Mouse (Mus musculus): ENCODE measurements around the gene Thg1l. TPM values are rescaled to one million over a fixed set of nuclear protein-coding genes. Genes with fewer than 3 reads are reported as not detected.

Thg1l gene
- polyA plus RNA-seq, 1 experiment from 2014 or later, result 13.0 TPM

DNA sequence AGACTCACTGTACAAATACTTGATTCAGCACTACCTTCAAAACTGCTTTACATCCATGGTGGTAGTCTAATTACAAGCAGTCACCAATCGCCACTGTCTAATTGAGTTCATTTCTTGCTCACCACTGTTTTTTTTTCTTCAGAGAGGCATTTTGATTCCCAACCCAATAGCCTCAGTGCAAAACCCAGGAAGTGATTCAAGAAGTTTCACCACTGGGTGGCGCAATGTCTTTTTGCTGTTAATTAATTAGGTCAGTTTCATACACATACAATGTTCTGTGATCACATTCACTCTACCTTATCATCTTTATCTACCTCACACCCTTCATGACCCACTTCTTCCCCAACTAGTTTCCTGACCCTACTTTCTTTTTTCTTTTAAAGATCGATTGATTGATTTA is 4.3 kb upstream of the Thg1l start:
- ATAC-seq (ENCODE audit: insufficient number of reproducible peaks, low FRiP score, low TSS enrichment, low read depth), result no peak
- no peaks in the 10 kb centered on the region for H3K36me3 ChIP-seq
- no peak overlapping the region for H3K9ac ChIP-seq
- H3K27ac ChIP-seq (replicated peaks), result no peak overlapping the region
- H3K9me3 ChIP-seq (replicated peaks), result no peaks in the 10 kb centered on the region
- no peak overlapping the region for H3K4me3 ChIP-seq (replicated peaks)
- H3K4me1 ChIP-seq, result no peaks in the 10 kb centered on the region
- WGBS, result 78% methylated on average over 3 of the region's 3 CpGs
- no peaks in the 10 kb centered on the region for H3K27me3 ChIP-seq
- H3K4me2 ChIP-seq (replicated peaks), result no peak overlapping the region

DNA sequence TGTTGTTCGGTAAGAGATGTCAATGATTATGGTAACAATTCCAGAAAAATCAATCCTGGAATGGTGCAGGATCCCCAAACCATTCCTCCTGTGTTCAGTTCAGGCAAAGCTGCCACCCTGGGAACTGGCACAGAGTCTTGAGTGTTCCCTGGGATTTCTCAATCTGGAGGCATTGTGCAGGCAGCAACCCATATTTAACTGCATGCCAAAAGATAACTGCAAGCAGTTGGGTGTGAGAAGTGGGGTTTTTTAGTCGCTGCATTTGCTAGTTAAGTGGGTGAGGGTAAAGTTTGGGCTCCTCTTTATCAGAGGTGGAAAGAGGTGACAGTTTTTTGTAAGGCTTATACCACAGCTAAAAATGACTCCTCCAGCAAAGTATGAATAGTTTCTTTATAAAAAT is 7.8 kb downstream of the Thg1l start:
- Histone ChIP-seq H3K4me3 (replicated peaks) (no peak overlapping the region), H3K27me3 (no peaks in the 10 kb centered on the region), H3K36me3 (peaks cover 36% of the 10 kb centered on the region), H3K9me3 (replicated peaks) (no peaks in the 10 kb centered on the region), H3K27ac (replicated peaks) (no peak overlapping the region), H3K4me1 (peaks cover 16% of the 10 kb centered on the region), H3K4me2 (replicated peaks) (no peak overlapping the region), H3K9ac (no peak overlapping the region)
- no peak for ATAC-seq (ENCODE audit: insufficient number of reproducible peaks, low FRiP score, low TSS enrichment, low read depth)
- 86% methylated on average over 2 of the region's 2 CpGs for WGBS

DNA sequence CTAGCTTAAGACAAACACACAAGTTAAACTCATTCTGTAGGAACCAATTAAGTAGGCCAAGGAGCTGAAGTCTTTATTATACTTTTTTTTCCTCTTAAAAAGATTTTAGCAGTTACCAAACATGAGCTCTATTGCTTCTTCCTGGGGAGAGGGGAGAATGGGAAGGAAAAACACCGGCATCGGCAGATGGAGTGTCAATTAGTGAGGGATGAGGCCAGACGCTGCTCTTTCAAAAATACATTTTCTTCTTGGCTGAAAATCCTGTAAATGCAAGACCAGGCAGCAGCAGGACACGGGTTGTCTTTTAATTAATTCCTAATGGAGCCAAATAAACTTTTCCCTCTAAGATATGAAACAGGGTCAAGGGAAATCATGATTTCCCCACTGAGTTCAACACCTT is 8.5 kb downstream of the Thg1l start:
- Histone ChIP-seq H3K36me3 (peaks cover 31% of the 10 kb centered on the region), H3K9me3 (replicated peaks) (no peaks in the 10 kb centered on the region), H3K27ac (replicated peaks) (no peak overlapping the region), H3K27me3 (no peaks in the 10 kb centered on the region), H3K9ac (no peak overlapping the region), H3K4me2 (replicated peaks) (no peak overlapping the region), H3K4me1 (peaks cover 16% of the 10 kb centered on the region), H3K4me3 (replicated peaks) (no peak overlapping the region)
- ATAC-seq (ENCODE audit: insufficient number of reproducible peaks, low FRiP score, low TSS enrichment, low read depth), result no peak
- 78% methylated on average over 4 of the region's 4 CpGs for WGBS

DNA sequence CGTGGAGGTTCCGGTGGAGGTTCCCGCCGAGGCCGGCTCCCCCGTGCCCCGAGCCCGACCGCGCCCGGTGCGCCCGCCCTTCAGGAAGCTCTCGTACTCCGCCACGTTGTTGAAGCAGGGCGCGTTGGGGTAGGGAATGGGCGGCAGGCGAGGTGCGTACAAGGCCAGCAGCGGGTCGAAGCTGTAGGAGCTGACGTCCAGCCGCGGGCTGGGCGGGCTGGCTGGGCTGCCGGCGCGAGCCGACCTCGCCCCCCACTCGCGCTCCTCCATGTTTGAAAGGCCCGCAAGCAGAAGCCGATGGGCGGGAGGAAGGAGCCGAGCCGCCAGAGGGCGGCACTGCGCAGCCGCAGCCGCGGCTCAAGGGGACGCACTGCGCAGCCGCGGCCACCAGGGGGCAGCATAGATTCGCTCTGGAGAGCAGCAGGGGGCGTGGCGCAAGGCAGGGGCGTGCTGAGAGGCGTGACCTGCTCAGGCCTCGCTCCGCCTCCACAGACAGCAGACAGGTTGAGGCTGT is 10.6 kb downstream of the Thg1l start, which contains the start of gene Lsm11:
Gene Lsm11, minus strand, starts transcription at position 293 of the 514 bp plus-strand sequence.
- ATAC-seq (ENCODE audit: insufficient number of reproducible peaks, low FRiP score, low TSS enrichment, low read depth), result peak; percentile 89
- Histone ChIP-seq H3K9ac (peak within 1 kb of the TSS; percentile 83), H3K9me3 (replicated peaks) (no peaks in the 10 kb centered on the region), H3K36me3 (peaks cover 13% of the 10 kb centered on the region), H3K27ac (replicated peaks) (peak within 1 kb of the TSS; percentile 60; the same call in 1 of the 2 replicates), H3K4me3 (replicated peaks) (peak within 1 kb of the TSS; percentile 82), H3K4me2 (replicated peaks) (peak within 1 kb of the TSS; percentile 88), H3K27me3 (no peaks in the 10 kb centered on the region), H3K4me1 (peaks cover 16% of the 10 kb centered on the region)
- WGBS, result 1% methylated on average over 47 of the region's 55 CpGs

DNA sequence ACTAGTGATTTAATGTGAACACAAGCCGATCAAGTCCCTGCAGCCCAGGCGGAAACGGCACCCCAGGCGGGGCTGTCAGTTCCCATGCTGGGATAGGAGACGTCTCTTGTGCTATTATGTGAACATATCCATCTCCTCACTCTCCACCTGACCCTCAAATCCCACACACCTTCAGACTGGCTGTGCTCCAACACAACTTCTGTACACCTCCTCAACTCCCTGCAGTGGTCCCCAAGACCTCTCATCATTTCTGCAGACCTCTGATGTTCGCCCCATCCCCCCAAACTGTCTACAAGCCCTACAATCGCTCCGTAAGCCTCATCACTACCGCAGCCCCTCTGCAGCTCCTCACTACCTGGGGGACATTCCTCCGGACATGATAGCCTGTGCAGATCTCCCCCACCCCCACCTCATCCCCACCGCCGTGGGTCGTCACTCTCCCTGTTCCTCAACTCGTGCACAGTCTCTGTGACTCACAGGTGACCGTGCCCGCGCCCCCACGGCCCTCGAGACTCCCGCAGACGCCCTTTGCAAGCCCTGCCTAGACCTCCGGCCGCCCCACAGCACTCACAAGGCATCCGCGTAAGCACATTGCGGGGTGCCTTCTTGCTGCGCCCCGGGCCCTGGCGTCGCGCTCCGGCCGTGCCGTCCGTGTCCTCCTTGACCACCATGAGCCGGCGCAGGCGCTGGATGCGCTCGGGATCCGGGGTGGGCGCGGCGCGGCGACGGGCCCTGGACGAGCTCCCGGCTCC is 11.2 kb downstream of the Thg1l start:
- H3K36me3 ChIP-seq, result peaks cover 7% of the 10 kb centered on the region; the same call in 1 of the 2 replicates
- H3K27me3 ChIP-seq, result no peaks in the 10 kb centered on the region
- H3K4me2 ChIP-seq (replicated peaks), result peak overlapping the region; percentile 88
- peaks cover 16% of the 10 kb centered on the region for H3K4me1 ChIP-seq
- ATAC-seq (ENCODE audit: insufficient number of reproducible peaks, low FRiP score, low TSS enrichment, low read depth), result peak; percentile 49
- H3K4me3 ChIP-seq (replicated peaks), result peak overlapping the region; percentile 82
- peak overlapping the region; percentile 60; the same call in 1 of the 2 replicates for H3K27ac ChIP-seq (replicated peaks)
- WGBS, result under 1% methylated on average over 49 of the region's 49 CpGs
- H3K9ac ChIP-seq, result peak overlapping the region; percentile 83
- H3K9me3 ChIP-seq (replicated peaks), result no peaks in the 10 kb centered on the region

DNA sequence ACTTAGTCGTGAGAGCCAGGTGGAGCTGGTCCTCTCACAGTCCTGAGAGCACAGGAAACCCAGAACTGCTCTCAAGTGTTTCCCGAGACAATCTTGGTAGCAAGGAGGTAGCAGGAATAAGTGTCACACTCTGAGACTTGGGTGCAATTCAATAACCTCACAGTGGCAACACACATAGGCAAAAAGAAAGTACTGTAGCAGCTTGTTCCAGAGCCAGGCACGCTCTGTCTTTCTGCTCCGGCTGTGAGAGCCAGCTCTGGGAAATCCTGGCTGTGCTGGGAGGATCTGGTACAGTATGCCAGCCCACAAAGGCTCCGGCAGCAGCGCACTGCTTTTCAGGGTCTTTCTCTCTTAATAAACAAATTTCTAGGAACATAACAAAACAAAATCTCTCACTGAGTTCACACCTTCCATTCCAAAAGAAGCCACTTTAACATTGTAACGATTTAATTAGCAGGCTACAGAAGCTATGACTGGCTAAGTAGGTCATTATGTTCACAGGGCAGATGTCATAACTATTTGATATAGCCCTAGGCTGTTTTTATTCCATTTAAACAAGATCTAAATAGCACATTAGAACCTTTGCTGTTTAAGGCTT is 12.1 kb downstream of the Thg1l start:
- no peaks in the 10 kb centered on the region for H3K27me3 ChIP-seq
- WGBS, result 51% methylated on average over 7 of the region's 7 CpGs
- H3K4me1 ChIP-seq, result peaks cover 16% of the 10 kb centered on the region
- H3K27ac ChIP-seq (replicated peaks), result no peak overlapping the region
- H3K4me3 ChIP-seq (replicated peaks), result peak overlapping the region; percentile 82
- no peak overlapping the region for H3K9ac ChIP-seq
- no peak for ATAC-seq (ENCODE audit: insufficient number of reproducible peaks, low FRiP score, low TSS enrichment, low read depth)
- peaks cover 4% of the 10 kb centered on the region; the same call in 1 of the 2 replicates for H3K36me3 ChIP-seq
- H3K9me3 ChIP-seq (replicated peaks), result no peaks in the 10 kb centered on the region
- peak overlapping the region; percentile 88 for H3K4me2 ChIP-seq (replicated peaks)

DNA sequence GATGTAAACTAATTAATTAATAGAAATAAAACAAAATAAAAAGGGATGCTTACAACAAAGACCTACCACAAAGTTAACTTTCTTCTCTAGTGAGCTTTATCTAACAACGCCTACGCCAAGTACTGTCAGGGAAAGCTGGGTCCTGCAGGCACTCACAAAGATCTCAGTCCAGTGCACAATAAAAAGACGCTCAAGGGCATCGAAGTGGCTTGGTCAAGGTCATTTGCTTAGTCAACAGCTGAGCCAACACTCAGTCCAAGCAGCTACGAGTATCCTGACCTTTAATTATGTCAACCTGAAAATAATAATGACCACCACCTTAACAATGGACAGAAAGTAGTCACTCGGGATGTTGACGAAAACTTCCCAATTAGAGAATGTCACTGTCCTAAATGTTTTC is 13.0 kb downstream of the Thg1l start:
- H3K27ac ChIP-seq (replicated peaks), result no peak overlapping the region
- H3K4me2 ChIP-seq (replicated peaks), result no peak overlapping the region
- no peaks in the 10 kb centered on the region for H3K27me3 ChIP-seq
- ATAC-seq (ENCODE audit: insufficient number of reproducible peaks, low FRiP score, low TSS enrichment, low read depth), result no peak
- H3K9ac ChIP-seq, result no peak overlapping the region
- H3K9me3 ChIP-seq (replicated peaks), result no peaks in the 10 kb centered on the region
- peaks cover 16% of the 10 kb centered on the region for H3K4me1 ChIP-seq
- H3K36me3 ChIP-seq, result peaks cover 3% of the 10 kb centered on the region; the same call in 1 of the 2 replicates
- 86% methylated on average over 7 of the region's 7 CpGs for WGBS
- no peak overlapping the region for H3K4me3 ChIP-seq (replicated peaks)

DNA sequence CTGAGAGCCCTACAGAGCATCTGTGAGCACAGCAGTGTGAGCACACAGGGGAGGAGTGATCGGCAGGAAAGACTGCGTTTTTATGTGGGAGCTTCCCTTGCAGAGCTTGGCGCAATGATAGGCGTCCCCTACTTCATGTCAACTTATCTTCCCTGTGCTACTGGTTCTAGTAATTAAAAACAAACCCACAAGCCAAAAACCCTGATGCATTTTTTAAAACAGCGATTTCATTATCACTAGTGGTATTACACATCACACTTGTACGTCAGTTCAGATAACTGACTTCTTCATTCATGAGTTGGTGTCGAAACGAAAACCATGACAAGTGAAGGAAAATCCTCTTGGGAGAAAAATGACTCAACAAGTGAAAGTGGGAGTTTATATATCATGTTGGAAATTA is 16.4 kb downstream of the Thg1l start:
- 89% methylated on average over 8 of the region's 8 CpGs for WGBS
- H3K4me1 ChIP-seq, result peaks cover 12% of the 10 kb centered on the region
- H3K9me3 ChIP-seq (replicated peaks), result no peaks in the 10 kb centered on the region
- peaks cover 20% of the 10 kb centered on the region for H3K36me3 ChIP-seq
- no peak overlapping the region for H3K9ac ChIP-seq
- ATAC-seq (ENCODE audit: insufficient number of reproducible peaks, low FRiP score, low TSS enrichment, low read depth), result no peak
- H3K27me3 ChIP-seq, result no peaks in the 10 kb centered on the region
- H3K4me2 ChIP-seq (replicated peaks), result no peak overlapping the region
- H3K27ac ChIP-seq (replicated peaks), result no peak overlapping the region
- no peak overlapping the region for H3K4me3 ChIP-seq (replicated peaks)

DNA sequence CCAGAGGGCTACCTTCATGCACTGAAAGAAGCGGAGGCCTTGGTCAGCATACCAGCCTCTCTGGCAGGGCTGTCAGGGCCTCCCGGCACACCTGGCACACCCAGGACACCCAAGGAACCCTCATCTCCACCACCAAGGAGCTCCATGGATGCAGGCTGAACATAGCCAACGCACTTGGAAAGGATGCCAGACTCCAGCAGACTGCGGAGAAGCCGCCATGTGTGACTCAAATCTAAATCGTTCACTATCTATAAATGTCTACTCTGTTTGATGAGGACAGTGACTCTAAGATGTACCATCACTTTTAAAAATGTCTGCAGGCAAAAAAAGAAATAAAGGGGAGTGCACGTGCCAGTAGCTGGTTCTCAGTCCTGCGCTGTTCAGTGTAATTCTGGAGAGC is 17.8 kb downstream of the Thg1l start:
- WGBS, result 92% methylated on average over 8 of the region's 8 CpGs
- H3K4me2 ChIP-seq (replicated peaks), result no peak overlapping the region
- peaks cover 28% of the 10 kb centered on the region for H3K36me3 ChIP-seq
- H3K4me1 ChIP-seq, result no peaks in the 10 kb centered on the region
- no peak overlapping the region for H3K4me3 ChIP-seq (replicated peaks)
- no peaks in the 10 kb centered on the region for H3K27me3 ChIP-seq
- H3K27ac ChIP-seq (replicated peaks), result no peak overlapping the region
- no peak for ATAC-seq (ENCODE audit: insufficient number of reproducible peaks, low FRiP score, low TSS enrichment, low read depth)
- no peak overlapping the region for H3K9ac ChIP-seq
- no peaks in the 10 kb centered on the region for H3K9me3 ChIP-seq (replicated peaks)

DNA sequence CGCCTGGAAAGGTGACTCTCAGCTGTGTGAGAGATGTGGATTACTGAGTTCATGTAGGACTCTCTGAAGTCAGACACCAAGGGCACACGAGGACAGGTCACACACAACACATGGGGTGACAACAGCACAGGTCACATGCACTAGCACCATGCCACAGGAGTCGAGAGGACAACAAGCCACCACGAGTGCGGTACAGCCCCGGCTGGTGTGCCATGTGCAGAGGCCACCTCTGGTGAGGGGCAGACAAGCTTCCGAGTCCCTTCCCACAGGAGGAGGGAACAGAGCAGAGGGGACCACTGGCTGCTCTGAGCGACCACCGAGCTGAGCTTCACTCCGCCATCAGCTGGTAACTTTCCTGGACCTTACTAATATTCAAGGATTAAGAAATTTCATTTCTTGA is 22.5 kb downstream of the Thg1l start:
- Histone ChIP-seq H3K9ac (no peak overlapping the region), H3K4me2 (replicated peaks) (no peak overlapping the region), H3K9me3 (replicated peaks) (no peaks in the 10 kb centered on the region), H3K27me3 (no peaks in the 10 kb centered on the region), H3K27ac (replicated peaks) (no peak overlapping the region), H3K4me1 (no peaks in the 10 kb centered on the region), H3K4me3 (replicated peaks) (no peak overlapping the region), H3K36me3 (peaks cover 31% of the 10 kb centered on the region)
- no peak for ATAC-seq (ENCODE audit: insufficient number of reproducible peaks, low FRiP score, low TSS enrichment, low read depth)
- 93% methylated on average over 10 of the region's 10 CpGs for WGBS

DNA sequence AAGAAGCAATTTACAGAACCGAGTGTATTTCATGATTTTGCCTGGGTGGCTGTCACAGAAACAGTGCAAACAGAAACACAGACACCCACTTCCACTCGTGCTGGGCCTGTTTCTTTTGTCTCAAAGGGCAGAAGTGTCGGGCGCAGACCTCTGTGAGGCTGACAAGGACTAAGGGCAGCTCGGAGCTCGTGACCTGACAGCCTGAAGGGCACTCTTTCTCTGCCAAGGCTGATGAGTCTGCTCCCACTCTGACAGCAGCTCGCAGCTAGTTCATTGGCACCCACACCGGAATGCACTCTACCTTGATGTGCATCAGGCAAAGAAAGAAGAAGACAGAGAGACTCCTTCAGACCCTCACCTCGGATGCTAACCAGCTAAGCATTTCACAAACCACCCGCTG is 25.8 kb downstream of the Thg1l start:
- H3K9me3 ChIP-seq (replicated peaks), result no peaks in the 10 kb centered on the region
- peaks cover 15% of the 10 kb centered on the region for H3K36me3 ChIP-seq
- no peak overlapping the region for H3K4me3 ChIP-seq (replicated peaks)
- no peak overlapping the region for H3K4me2 ChIP-seq (replicated peaks)
- H3K9ac ChIP-seq, result no peak overlapping the region
- H3K27me3 ChIP-seq, result no peaks in the 10 kb centered on the region
- ATAC-seq (ENCODE audit: insufficient number of reproducible peaks, low FRiP score, low TSS enrichment, low read depth), result no peak
- whole genome bisulfite sequencing, result 87% methylated on average over 10 of the region's 10 CpGs
- no peak overlapping the region for H3K27ac ChIP-seq (replicated peaks)
- H3K4me1 ChIP-seq, result 0 out of 2 replicates have a peak, but pooled peaks cover 2% of the 10 kb centered on the region

Measured in embryonic facial prominence, embryonic 15.5 days (tissue).